Mouse (Mus musculus): Measurements from ENCODE around the gene Tnpo1. TPM values are rescaled to one million over a fixed set of nuclear protein-coding genes. Genes with fewer than 3 reads are reported as not detected.

Tnpo1 gene
- total RNA-seq (2021), result 10 to 100 TPM; 59.2 to 70.0 TPM
- long read RNA-seq, experiment 1, partial matches to known transcripts, result 0 of 22 reads
- long read RNA-seq, experiment 1, other reads (novel, unspliced or antisense), result 22 of 22 reads
- long read RNA-seq, experiment 2, partial matches to known transcripts, result 0 of 18 reads
- long read RNA-seq, experiment 2, other reads (novel, unspliced or antisense), result 18 of 18 reads

DNA sequence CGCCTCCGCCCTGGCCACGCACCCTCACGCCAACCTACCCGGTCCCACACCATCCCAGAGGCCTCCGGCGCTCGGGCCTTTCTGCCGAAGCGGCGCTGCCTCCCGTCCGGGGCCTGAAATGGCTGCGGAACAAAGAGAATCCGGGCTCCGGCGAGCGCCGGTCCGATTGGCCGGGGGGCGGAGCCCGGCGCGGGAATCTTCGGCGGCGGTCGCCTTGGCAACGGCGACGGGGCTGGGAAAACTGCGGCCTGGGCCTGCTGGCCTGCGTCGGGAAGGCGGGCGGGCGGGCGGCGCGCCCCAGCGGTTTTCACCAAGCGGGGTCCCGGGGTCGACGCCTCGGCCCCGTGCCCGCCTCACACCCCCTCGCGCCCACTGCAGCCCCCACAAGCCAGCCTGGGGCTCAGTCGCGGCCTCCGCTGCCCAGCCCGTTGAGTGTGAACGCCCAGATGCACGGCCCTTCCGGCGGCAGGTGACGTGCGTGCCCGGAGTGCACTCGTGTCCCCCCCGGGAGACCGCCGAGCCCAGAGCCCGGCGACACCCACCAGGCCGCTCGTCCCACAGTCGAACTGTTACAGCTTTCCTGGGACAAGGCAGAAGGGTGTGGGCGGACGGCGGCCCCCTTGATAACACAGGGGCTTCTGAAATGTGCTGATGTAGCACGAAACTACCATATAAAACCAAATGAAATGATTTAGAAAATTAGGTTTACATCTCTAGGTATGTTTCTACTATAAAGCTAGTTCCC, at the start of gene Tnpo1:
Tnpo1 (minus strand) TSS at position 172 of the 745 bp plus-strand sequence.
- DNase-seq, result peak; percentile 93 to 95

- no peak for DNase-seq
Measured at GRCm38 (mm10) chr13:98972090-98972489, 45.9 kb upstream of the Tnpo1 start.

DNA sequence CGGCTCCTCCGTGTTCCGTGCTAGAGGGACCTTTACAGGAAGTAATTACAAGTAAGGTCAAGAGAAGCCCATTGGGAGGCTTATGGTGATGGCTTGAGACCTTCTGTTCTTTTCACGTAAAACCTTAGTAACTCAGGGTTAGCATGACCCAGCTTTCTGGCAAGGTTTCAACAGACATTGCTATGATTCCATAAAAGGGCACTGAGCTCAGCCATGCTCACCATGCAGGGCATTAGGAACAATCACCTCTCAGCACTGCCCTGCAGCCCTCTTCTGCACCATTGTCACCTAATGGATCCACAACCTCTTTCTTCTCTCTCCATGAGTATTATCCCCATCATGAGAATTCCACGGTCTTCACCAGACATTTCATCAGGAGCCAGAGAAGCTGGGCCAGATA, 45.5 kb upstream of the Tnpo1 start:
- no peak for DNase-seq

GRCm38 (mm10) chr13:98968517-98968916, 42.3 kb upstream of the Tnpo1 start:
- DNase-seq, result no peak

DNA sequence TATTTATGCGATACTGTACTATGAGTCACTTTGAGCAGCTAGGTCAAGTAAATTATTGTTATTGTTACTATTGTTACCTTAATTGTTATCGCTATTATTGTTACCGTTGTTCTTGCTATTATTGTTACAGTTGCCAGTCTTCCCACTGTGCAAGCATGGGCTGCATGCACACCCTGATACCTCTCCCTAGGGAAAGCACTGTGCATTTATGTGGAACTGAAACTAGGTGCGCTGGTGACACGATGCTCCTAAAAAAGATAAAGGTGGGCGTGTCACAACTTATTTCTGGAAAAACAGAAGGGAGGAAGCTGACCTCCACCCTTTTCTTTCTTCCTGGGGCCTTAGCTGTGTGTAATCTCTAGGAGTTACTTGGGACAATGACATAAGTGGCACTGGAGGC, 41.8 kb upstream of the Tnpo1 start:
- peak in 1 of 2 experiments; percentile 36 for DNase-seq

DNA sequence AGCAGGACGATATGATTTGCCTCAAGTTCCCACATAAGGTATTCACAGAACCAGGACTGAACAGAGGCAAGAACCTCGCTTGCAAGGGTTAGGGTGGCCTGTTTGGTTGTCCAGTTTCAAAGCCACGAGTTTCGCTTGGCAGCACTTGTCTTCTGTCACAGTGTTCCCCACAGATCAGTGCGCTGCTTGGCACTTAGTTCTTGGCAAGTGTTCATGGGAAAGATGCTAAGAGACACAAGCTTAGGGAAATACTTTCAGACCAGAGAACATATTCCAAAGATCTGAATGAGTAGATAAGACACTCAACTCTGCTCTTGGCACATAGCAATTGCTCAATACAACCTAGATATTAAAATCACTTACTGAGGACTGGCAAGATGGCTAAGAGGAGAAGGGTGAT, 40.4 kb upstream of the Tnpo1 start:
- peak; percentile 51 to 59 for DNase-seq

DNA sequence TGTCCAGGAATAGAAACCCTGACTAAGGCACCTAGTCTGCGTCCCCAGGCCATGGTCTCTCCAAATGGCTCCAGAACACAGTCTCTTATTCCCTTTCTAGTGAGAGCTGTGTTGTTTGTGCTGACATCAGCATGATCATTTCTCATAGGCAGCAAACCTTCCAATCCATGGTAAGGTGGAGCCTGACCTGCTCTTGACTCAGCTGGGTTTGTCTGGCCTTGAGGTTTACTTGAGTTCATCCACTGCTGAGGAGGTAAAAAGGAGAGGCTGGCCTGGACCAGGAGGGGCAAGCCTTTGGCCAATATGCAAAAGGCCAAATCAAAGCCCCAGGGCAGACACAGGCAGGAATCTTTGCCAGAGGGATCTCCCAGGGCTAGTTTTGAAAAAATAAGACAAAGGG, 37.4 kb upstream of the Tnpo1 start:
- no peak for DNase-seq

DNA sequence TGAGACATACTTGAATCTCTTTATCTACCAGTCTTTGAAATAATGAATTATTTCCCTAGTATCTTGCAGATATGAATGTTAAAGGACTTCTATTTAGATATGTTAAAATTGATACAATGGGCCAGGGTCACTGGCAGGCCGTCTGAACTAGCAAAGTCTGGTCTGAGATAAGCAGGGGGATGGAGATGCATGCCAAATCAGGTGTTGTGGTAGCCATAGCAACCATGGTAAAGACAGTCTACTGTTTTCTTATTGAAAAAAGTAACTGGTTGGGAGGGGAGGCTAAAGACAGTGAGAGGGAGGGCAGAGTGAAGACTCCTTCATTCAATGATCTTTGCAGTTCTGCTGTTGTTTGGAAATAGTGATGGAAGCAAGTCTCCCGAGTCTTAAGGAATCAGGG, 32.0 kb upstream of the Tnpo1 start:
- no peak for DNase-seq

GRCm38 (mm10) chr13:98956209-98956608, 30.0 kb upstream of the Tnpo1 start:
- no peak for DNase-seq

GRCm38 (mm10) chr13:98955676-98956075, 29.5 kb upstream of the Tnpo1 start:
- DNase-seq, result no peak

DNA sequence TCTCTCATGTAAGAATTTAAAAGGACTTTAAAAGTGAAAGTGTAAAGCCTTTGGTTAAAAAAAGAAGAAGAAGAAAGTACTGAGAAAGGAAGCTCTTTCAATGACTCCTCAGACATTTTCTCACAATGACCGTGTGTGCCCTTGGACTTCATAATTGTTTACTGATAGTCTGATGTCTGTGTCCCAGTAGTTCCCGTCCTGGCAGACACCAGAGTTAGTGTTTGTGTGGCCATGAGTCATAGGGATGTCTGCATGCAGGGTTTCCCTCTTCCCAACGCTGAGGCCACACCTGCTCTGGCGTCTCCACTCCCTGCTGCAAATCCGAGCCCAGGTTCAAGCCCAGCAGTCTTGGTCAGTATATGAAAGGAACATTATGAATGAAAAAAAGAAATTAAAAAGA, 29.0 kb upstream of the Tnpo1 start:
- peak; percentile 50 to 67 for DNase-seq

- no peak for DNase-seq
Measured at GRCm38 (mm10) chr13:98953830-98954229, 27.6 kb upstream of the Tnpo1 start.

- no peak for DNase-seq
Measured at GRCm38 (mm10) chr13:98951951-98952350, 25.8 kb upstream of the Tnpo1 start.

- DNase-seq, result no peak
Measured at GRCm38 (mm10) chr13:98948146-98948545, 22.0 kb upstream of the Tnpo1 start.

DNA sequence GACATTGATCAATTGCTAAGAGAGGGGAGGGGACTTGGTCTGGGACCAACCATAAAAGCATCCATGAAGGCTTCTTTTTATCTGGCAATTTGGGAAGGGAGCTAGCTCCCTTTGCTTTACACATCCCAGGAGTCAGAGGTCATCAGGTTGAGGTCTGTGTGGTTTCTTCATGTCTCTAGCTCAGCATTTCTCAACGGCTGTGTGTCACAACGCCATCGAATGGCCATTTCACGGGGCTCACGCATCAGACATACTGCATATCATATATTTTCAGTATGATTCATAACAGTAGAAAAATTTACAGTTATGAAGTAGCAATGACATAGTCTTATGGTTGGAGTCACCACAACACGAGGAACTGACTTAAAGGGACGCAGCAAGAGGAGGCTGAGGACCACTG, 20.2 kb upstream of the Tnpo1 start:
- DNase-seq, result no peak

GRCm38 (mm10) chr13:98945908-98946307, 19.7 kb upstream of the Tnpo1 start:
- no peak for DNase-seq

GRCm38 (mm10) chr13:98945381-98945780, 19.2 kb upstream of the Tnpo1 start:
- DNase-seq, result no peak

DNA sequence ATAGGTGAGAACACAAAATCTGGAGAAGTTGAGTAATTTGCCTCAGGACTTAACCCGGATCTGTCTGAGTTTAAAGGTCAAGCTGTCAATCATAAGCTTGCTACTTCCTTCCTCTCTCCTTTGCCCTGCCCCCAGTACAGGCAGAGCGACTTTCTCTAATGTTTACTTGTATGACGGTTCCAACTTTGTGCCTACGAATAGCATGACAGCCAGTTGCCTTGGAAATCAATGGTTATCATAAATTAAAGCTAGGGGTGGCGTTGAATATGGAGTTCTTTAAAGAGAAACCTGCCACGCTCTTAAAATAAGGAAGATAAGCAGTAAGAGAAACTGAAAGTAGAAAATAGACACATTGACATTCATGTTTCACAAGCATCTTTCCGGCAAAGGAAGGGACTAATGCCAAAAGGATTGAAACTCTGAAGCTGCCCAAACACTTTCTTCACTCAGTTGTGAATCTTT, 18.5 kb upstream of the Tnpo1 start:
- peak; percentile 45 to 58 for DNase-seq

- DNase-seq, result no peak
Measured at GRCm38 (mm10) chr13:98942360-98942759, 16.2 kb upstream of the Tnpo1 start.

- DNase-seq, result no peak
Measured at GRCm38 (mm10) chr13:98941829-98942343, 15.7 kb upstream of the Tnpo1 start.

DNA sequence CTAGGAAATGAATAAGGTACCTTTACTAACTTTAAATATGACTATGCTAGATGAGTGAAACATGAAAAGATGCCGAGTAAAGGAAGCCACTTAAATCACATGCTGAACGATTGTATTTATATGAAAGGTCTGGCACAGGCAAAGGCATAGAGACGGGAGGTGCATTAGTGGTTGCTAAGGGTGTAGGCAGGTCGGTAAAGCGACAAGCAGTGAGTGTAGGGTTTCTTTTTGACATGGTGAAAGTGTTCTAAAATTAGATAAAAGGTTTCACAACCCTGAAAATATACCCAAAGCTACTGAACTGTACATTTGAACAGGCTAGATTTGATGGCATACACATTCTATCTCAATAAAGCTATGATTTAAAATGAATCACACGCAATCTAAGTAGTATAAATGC, 10.9 kb upstream of the Tnpo1 start:
- no peak for DNase-seq

GRCm38 (mm10) chr13:98928908-98929307, 2.7 kb upstream of the Tnpo1 start:
- DNase-seq, result no peak

DNA sequence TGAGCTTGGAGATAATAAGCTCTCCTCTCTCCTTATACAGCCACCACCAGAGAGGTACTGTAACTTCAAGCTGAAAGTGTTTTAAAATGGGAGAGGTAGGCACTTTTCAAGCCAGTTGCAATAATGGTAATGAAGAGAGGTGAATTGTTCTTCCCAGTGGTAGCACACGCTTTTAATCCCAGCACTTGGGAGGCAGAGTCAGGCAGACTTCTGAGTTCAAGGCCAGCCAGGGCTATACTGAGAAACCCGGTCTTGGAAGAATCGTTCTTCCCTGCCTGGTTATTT, 716 bp upstream of the Tnpo1 start:
- DNase-seq, result no peak
